Mouse (Mus musculus) kidney, adult 2 months (tissue): Measurements from ENCODE around the gene Ndufb7.

Experiments used
- CTCF ChIP-seq: fragments of 200-500 bp; conservative IDR thresholded peaks from 2 replicates; pipeline ENCODE4 v1.5.1; 2011; ENCODE audit warnings: low read depth, mild to moderate bottlenecking, control low read depth, low read length, moderate library complexity, mixed read lengths; ENCODE audit not compliant: insufficient read depth, insufficient read length
- POLR2A ChIP-seq: fragments of 200-500 bp; IDR thresholded peaks from one replicate; pipeline ENCODE4 v1.6.1; 2011; ENCODE audit warnings: low read depth, low read length, control low read depth

DNA sequence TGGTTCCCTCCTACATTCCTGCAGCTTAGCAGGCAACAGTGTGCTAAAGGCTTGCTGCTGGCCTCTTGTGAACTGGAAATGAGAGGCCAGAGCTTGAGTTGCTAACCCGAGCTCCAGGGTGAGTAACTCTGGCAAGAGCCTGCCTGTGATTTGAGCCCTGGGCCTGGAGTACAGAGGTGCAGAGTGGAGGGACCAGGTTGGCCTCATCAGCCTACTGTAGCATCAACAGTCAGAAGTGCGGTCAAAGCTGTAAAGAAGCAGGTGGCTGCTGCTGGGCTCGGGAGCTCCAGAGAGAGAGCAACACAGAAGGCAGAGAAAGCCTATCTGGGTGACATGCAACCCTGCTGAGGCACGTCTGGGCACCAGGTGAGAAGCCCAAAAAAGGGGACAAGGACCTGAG, 2.7 kb downstream of the Ndufb7 start:
- TF ChIP-seq CTCF (no peak), POLR2A (no peak)
